Mouse (Mus musculus): ENCODE results near the gene Sox6. TPM values are rescaled to one million over a fixed set of nuclear protein-coding genes. Genes with fewer than 3 reads are reported as not detected.
A peak's percentile ranks its signal among the peaks of the same experiment; 100 is the strongest.

Sox6 gene
- total and polyA plus RNA-seq, 3 experiments: 2.3 to 162 (median 3.8) TPM

DNA sequence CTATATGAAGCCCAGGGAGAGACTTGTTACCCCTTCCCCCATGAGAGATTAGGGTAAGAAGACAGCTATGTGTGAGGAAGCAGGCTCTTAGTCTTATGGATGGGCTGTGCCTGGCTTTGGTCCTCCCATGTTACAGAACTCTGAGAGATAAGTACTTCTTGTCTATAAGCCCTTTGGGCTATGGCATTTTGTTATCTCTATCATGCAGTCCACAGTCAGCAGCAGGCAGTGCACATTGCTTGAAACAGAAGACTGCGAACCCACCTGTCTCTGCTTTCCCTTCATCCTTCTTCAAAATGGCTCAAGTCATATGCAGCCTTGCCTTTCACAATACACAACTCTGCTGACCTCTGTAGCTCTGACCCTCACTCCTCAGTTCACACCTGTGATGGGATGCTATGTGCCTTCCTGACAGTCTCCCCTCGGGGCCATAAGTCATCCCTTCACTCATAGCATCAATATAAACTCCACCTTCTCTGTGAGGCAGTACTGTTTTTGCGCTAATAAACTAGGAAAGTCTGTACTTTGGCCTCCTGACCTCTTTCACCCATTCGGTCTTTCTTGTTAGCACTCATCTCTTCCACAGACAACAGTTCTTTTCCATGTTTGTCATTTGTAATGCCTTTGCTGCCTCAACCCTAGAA, 143.4 kb downstream of the Sox6 start:
- peak; percentile 67 for TF ChIP-seq TAL1 (conservative IDR thresholded peaks at IDR 0.05; ENCODE audit: low read depth, low read length)
- no peak for TF ChIP-seq CTCF (IDR thresholded peaks at IDR 0.05; ENCODE audit: low read depth, low read length)
- TF ChIP-seq GATA1 (IDR thresholded peaks at IDR 0.05; ENCODE audit: borderline replicate concordance, low read length): no peak
- ATAC-seq (ENCODE audit: extremely low read depth, insufficient number of reproducible peaks, low FRiP score, poor library complexity, severe bottlenecking): peak; percentile 93
- Histone ChIP-seq H3K27me3 (ENCODE audit: insufficient read depth, low read length) (no peaks in the 10 kb centered on the region), H3K9me3 (replicated peaks) (no peaks in the 10 kb centered on the region), H3K36me3 (replicated peaks) (no peaks in the 10 kb centered on the region), H3K4me3 (ENCODE audit: low read depth, low read length) (no peak overlapping the region), H3K4me1 (ENCODE audit: insufficient read depth, low read depth, low read length) (peaks cover 49% of the 10 kb centered on the region)
- DNase-seq (ENCODE audit: low spot score): peak; percentile 5

DNA sequence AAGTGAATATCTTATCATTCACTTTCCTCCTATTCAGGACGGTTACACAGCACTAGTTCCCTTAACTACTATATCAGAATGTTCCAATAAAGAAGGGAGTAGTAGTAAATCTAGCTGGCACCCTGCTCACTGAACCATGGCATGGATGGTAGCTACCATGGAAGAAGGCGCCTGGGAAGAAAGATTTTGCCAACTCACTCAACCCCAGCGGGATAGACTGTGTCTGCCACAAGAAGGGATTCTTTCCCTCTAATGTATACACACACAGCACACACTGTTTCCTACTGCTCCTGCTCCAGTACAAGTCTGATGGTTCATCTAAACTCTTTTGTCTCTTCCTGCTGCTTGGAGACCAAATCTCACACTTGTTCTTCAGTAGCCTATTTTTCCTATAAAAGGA, 147.1 kb downstream of the Sox6 start:
- no peaks in the 10 kb centered on the region for H3K9me3 ChIP-seq (replicated peaks)
- no peaks in the 10 kb centered on the region for H3K36me3 ChIP-seq (replicated peaks)
- no peak for ATAC-seq (ENCODE audit: extremely low read depth, insufficient number of reproducible peaks, low FRiP score, poor library complexity, severe bottlenecking)
- no peak for DNase-seq (ENCODE audit: low spot score)
- H3K27me3 ChIP-seq (ENCODE audit: insufficient read depth, low read length): no peaks in the 10 kb centered on the region
- H3K4me1 ChIP-seq (ENCODE audit: insufficient read depth, low read depth, low read length): peaks cover 64% of the 10 kb centered on the region
- no peak for TF ChIP-seq POLR2AphosphoS5 (IDR thresholded peaks at IDR 0.05; ENCODE audit: insufficient replicate concordance, low read depth, low read length)
- TF ChIP-seq CTCF (IDR thresholded peaks at IDR 0.05; ENCODE audit: low read depth, low read length): no peak
- TF ChIP-seq TAL1 (conservative IDR thresholded peaks at IDR 0.05; ENCODE audit: low read depth, low read length): no peak
- no peak overlapping the region for H3K4me3 ChIP-seq (ENCODE audit: low read depth, low read length)

DNA sequence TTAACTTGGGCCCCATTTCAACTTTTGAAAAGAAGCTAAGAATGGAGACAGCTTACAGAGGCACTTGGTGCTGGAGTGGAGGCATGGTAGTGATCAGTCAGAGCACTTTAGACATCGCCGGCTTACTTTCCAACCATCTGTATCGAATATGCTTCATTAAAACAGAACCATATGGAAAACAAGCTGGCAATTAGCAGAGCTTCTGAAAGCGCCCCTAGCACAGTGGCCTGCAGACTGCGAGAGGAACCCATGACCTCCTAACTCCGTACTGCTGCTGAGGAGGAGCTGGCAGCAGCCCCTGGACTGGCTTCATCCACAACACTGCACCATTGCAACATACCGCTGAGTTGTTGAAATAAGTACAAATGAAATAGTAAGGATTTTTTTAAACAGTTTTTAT, 148.7 kb downstream of the Sox6 start:
- no peak for DNase-seq (ENCODE audit: low spot score)

DNA sequence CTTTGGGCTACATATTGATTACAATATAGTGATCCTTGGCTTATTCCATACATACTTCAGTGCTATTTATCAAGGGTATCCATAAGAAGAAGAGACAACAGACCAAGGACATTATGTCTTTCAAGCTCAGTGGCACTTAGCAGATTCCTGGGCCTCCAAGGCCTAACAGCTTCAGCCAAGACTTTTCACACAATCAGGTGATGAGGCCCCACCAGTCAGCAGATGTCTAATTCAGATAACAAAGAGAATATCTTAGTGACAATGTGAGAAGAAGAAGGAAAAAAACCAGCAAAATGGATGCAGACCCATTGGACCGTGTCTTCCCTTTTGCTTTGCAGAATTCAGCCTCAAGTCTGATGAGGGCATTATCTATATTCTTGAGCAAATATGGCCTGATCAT, 150.0 kb downstream of the Sox6 start:
- peak; percentile 43 for TF ChIP-seq TAL1 (conservative IDR thresholded peaks at IDR 0.05; ENCODE audit: low read depth, low read length)
- no peak for TF ChIP-seq GATA2 (IDR thresholded peaks at IDR 0.05; ENCODE audit: borderline replicate concordance, low read depth, low read length)
- H3K27me3 ChIP-seq (ENCODE audit: insufficient read depth, low read length): 0 out of 2 replicates have a peak, but pooled peaks cover 3% of the 10 kb centered on the region
- no peak overlapping the region for H3K4me3 ChIP-seq (ENCODE audit: low read depth, low read length)
- DNase-seq (ENCODE audit: low spot score) (no peak), ATAC-seq (ENCODE audit: extremely low read depth, insufficient number of reproducible peaks, low FRiP score, poor library complexity, severe bottlenecking) (peak; percentile 61)
- no peaks in the 10 kb centered on the region for H3K9me3 ChIP-seq (replicated peaks)
- H3K36me3 ChIP-seq (replicated peaks): no peaks in the 10 kb centered on the region
- H3K4me1 ChIP-seq (ENCODE audit: insufficient read depth, low read depth, low read length): peaks cover 51% of the 10 kb centered on the region

More for the DNA sequence above, 148.7 kb downstream of the Sox6 start:
- Histone ChIP-seq H3K4me3 (ENCODE audit: low read depth, low read length) (no peak overlapping the region), H3K4me1 (ENCODE audit: insufficient read depth, low read depth, low read length) (peaks cover 64% of the 10 kb centered on the region), H3K27me3 (ENCODE audit: insufficient read depth, low read length) (no peaks in the 10 kb centered on the region), H3K9me3 (replicated peaks) (no peaks in the 10 kb centered on the region), H3K36me3 (replicated peaks) (no peaks in the 10 kb centered on the region)
- TF ChIP-seq GATA1 (IDR thresholded peaks at IDR 0.05; ENCODE audit: borderline replicate concordance, low read length) (no peak), CTCF (IDR thresholded peaks at IDR 0.05; ENCODE audit: low read depth, low read length) (no peak), TAL1 (conservative IDR thresholded peaks at IDR 0.05; ENCODE audit: low read depth, low read length) (no peak), GATA2 (IDR thresholded peaks at IDR 0.05; ENCODE audit: borderline replicate concordance, low read depth, low read length) (no peak), POLR2AphosphoS5 (IDR thresholded peaks at IDR 0.05; ENCODE audit: insufficient replicate concordance, low read depth, low read length) (no peak)
- ATAC-seq (ENCODE audit: extremely low read depth, insufficient number of reproducible peaks, low FRiP score, poor library complexity, severe bottlenecking): no peak

DNA sequence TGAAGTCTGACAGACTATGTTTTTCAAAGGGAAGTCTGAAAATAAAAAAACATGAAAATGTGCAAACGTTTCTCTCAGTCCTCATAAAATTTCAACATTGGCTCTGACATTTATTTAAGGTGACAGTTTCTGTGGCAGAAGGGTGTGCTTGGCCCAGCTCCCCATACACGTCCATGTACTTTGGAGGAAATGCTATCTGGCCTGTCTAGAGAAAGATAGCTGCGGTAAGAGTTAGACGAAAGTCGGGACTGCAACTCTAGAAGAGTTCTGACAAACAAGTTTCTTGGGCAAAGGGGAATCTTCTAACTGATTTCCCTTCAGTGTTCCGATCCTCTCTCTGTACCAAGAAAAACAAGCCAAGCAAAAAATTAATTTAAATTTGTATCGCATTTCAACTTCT, 150.5 kb downstream of the Sox6 start:
- H3K4me3 ChIP-seq (ENCODE audit: low read depth, low read length): no peak overlapping the region
- H3K9me3 ChIP-seq (replicated peaks): no peaks in the 10 kb centered on the region
- ATAC-seq (ENCODE audit: extremely low read depth, insufficient number of reproducible peaks, low FRiP score, poor library complexity, severe bottlenecking): peak; percentile 47; the same call in 1 of the 2 replicates
- H3K27me3 ChIP-seq (ENCODE audit: insufficient read depth, low read length): 0 out of 2 replicates have a peak, but pooled peaks cover 3% of the 10 kb centered on the region
- no peaks in the 10 kb centered on the region for H3K36me3 ChIP-seq (replicated peaks)
- no peak for DNase-seq (ENCODE audit: low spot score)
- TF ChIP-seq POLR2AphosphoS5 (IDR thresholded peaks at IDR 0.05; ENCODE audit: insufficient replicate concordance, low read depth, low read length) (no peak), CTCF (IDR thresholded peaks at IDR 0.05; ENCODE audit: low read depth, low read length) (no peak), GATA2 (IDR thresholded peaks at IDR 0.05; ENCODE audit: borderline replicate concordance, low read depth, low read length) (no peak), TAL1 (conservative IDR thresholded peaks at IDR 0.05; ENCODE audit: low read depth, low read length) (no peak)
- H3K4me1 ChIP-seq (ENCODE audit: insufficient read depth, low read depth, low read length): peaks cover 49% of the 10 kb centered on the region

DNA sequence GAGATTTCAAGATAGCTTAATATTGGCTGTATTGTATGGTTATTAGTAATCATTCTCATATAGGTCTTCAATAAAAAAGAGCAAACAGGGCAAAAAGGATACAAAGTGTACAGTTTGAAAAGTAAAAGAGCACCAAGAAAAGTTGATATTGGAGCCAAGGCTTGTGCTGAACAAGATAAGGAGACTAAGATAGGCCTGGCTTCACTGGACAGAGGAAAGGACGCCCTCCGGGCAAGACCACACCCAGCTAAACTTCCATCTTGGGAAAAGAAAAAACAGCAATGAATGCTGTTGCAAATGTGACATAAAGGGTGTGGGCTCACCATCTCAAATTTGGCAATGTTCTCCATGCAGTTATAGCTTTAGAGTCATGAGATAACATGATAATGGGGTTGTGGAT, 165.7 kb downstream of the Sox6 start:
- ATAC-seq (ENCODE audit: extremely low read depth, insufficient number of reproducible peaks, low FRiP score, poor library complexity, severe bottlenecking): 0 out of 2 replicates have a peak, but pooled peaks have one; percentile 15
- Histone ChIP-seq H3K4me3 (ENCODE audit: low read depth, low read length) (no peak overlapping the region), H3K4me1 (ENCODE audit: insufficient read depth, low read depth, low read length) (peaks cover 12% of the 10 kb centered on the region; the same call in 1 of the 2 replicates), H3K27me3 (ENCODE audit: insufficient read depth, low read length) (peaks cover 5% of the 10 kb centered on the region; the same call in 1 of the 2 replicates), H3K9me3 (replicated peaks) (no peaks in the 10 kb centered on the region), H3K36me3 (replicated peaks) (no peaks in the 10 kb centered on the region)
- TF ChIP-seq GATA1 (IDR thresholded peaks at IDR 0.05; ENCODE audit: borderline replicate concordance, low read length) (no peak), GATA2 (IDR thresholded peaks at IDR 0.05; ENCODE audit: borderline replicate concordance, low read depth, low read length) (no peak), POLR2AphosphoS5 (IDR thresholded peaks at IDR 0.05; ENCODE audit: insufficient replicate concordance, low read depth, low read length) (no peak), CTCF (IDR thresholded peaks at IDR 0.05; ENCODE audit: low read depth, low read length) (no peak), TAL1 (conservative IDR thresholded peaks at IDR 0.05; ENCODE audit: low read depth, low read length) (no peak)
- no peak for DNase-seq (ENCODE audit: low spot score)

All from G1E (cell line).